Mouse (Mus musculus) MEL (cell line): ENCODE data around the gene Frmd4b. TPM values are rescaled to one million over a fixed set of nuclear protein-coding genes. Genes with fewer than 3 reads are reported as not detected.

Source experiments
- DNase-seq: peaks from one replicate; pipeline ENCODE4 v3.0.0; 2011; ENCODE audit warnings: low read depth, low spot score
- H3K27ac ChIP-seq: 2 replicates; pipeline ENCODE4 v1.5.1; 2012; ENCODE audit warnings: low read depth, mild to moderate bottlenecking, control low read depth, low read length, moderate library complexity; ENCODE audit not compliant: control insufficient read depth
- H3K27me3 ChIP-seq, 2 experiments: fragments of 150-350 bp in 1 of 2; sonication (generic) in 1 of 2; 2 replicates each; pipeline ENCODE4 v1.6.1; 2012; ENCODE audit warnings: low read length in 2 of 2, mild to moderate bottlenecking in 2 of 2, improper control_type of control experiment in 1 of 2, moderate library complexity in 1 of 2; ENCODE audit not compliant: insufficient read depth in 2 of 2, control insufficient read depth in 1 of 2
- H3K36me3 ChIP-seq, 2 experiments: 2 replicates each; pipeline ENCODE4 v1.6.1; 2012 to 2014; ENCODE audit warnings: low read length in 2 of 2, improper control_type of control experiment in 1 of 2, inconsistent platforms in 1 of 2, mild to moderate bottlenecking in 1 of 2; ENCODE audit not compliant: insufficient read depth in 2 of 2, control insufficient read depth in 1 of 2
- H3K4me1 ChIP-seq, 2 experiments: fragments of 150-350 bp in 1 of 2; sonication (generic) in 1 of 2; 2 replicates each; pipeline ENCODE4 v1.6.1; 2012; ENCODE audit warnings: low read length in 2 of 2, improper control_type of control experiment in 1 of 2, mild to moderate bottlenecking in 1 of 2; ENCODE audit not compliant: insufficient read depth in 2 of 2, control insufficient read depth in 1 of 2
- H3K4me3 ChIP-seq, 2 experiments: fragments of 150-350 bp in 1 of 2; sonication (generic) in 1 of 2; 2 replicates each; pipeline ENCODE4 v1.5.1; 2012; ENCODE audit warnings: low read depth in 2 of 2, low read length in 2 of 2, mild to moderate bottlenecking in 2 of 2, moderate library complexity in 2 of 2, control low read depth in 1 of 2, improper control_type of control experiment in 1 of 2; ENCODE audit not compliant: control insufficient read depth in 1 of 2, insufficient read depth in 1 of 2
- H3K79me2 ChIP-seq: 2 replicates; pipeline ENCODE4 v1.6.1; 2012; ENCODE audit warnings: mild to moderate bottlenecking, low read length, moderate library complexity; ENCODE audit not compliant: control insufficient read depth, poor library complexity, insufficient read depth
- H3K9ac ChIP-seq: 2 replicates; pipeline ENCODE4 v1.6.1; 2012; ENCODE audit warnings: low read depth, mild to moderate bottlenecking, control low read depth, low read length, moderate library complexity; ENCODE audit not compliant: control insufficient read depth, poor library complexity, severe bottlenecking
- H3K9me3 ChIP-seq: fragments of 150-350 bp; sonication (generic); replicated peaks from 2 replicates; pipeline ENCODE4 v1.6.1; 2012; ENCODE audit warnings: mild to moderate bottlenecking, low read length, improper control_type of control experiment, moderate library complexity; ENCODE audit not compliant: insufficient read depth
- CHD1 ChIP-seq: IDR thresholded peaks from 2 replicates; pipeline ENCODE4 v1.6.1; 2012; ENCODE audit warnings: low read depth, mild to moderate bottlenecking, inconsistent platforms, low read length, improper control_type of control experiment
- CTCF ChIP-seq, 3 experiments: IDR thresholded peaks in 2 of 3; conservative IDR thresholded peaks in 1 of 3; 2 replicates each; pipeline ENCODE4 v1.5.1; 2011 to 2012; ENCODE audit warnings: low read length in 3 of 3, low read depth in 2 of 3, mild to moderate bottlenecking in 2 of 3, improper control_type of control experiment in 1 of 3, inconsistent platforms in 1 of 3, mixed read lengths in 1 of 3, moderate library complexity in 1 of 3; ENCODE audit not compliant: control insufficient read depth in 1 of 3, insufficient read depth in 1 of 3, poor library complexity in 1 of 3, severe bottlenecking in 1 of 3
- E2F4 ChIP-seq: IDR thresholded peaks from 2 replicates; pipeline ENCODE4 v1.6.1; 2011; ENCODE audit warnings: low read depth, low read length, improper control_type of control experiment, borderline replicate concordance
- EP300 ChIP-seq, 2 experiments: IDR thresholded peaks; 2 replicates each; pipeline ENCODE4 v1.6.1; 2011; ENCODE audit warnings: improper control_type of control experiment in 2 of 2, low read length in 2 of 2, low read depth in 1 of 2, mild to moderate bottlenecking in 1 of 2
- GABPA ChIP-seq: IDR thresholded peaks from 2 replicates; pipeline ENCODE4 v1.6.1; 2012; ENCODE audit warnings: low read depth, mild to moderate bottlenecking, inconsistent platforms, low read length, improper control_type of control experiment, moderate library complexity
- GATA1 ChIP-seq: IDR thresholded peaks from 2 replicates; pipeline ENCODE4 v1.6.1; 2011; ENCODE audit warnings: low read depth, low read length, improper control_type of control experiment
- KAT2A ChIP-seq: conservative IDR thresholded peaks from 2 replicates; pipeline ENCODE4 v1.6.1; 2012; ENCODE audit warnings: low read depth, low read length, improper control_type of control experiment, inconsistent platforms
- MAFK ChIP-seq: IDR thresholded peaks from 2 replicates; pipeline ENCODE4 v1.6.1; 2011; ENCODE audit warnings: low read depth, mild to moderate bottlenecking, low read length, improper control_type of control experiment, borderline replicate concordance
- MAX ChIP-seq: IDR thresholded peaks from 2 replicates; pipeline ENCODE4 v1.6.1; 2011; ENCODE audit warnings: low read length, improper control_type of control experiment
- MXI1 ChIP-seq: IDR thresholded peaks from 2 replicates; pipeline ENCODE4 v1.6.1; 2011; ENCODE audit warnings: mild to moderate bottlenecking, low read depth, low read length, improper control_type of control experiment
- MYB ChIP-seq: IDR thresholded peaks from 2 replicates; pipeline ENCODE4 v1.6.1; 2011; ENCODE audit warnings: mild to moderate bottlenecking, low read depth, low read length, improper control_type of control experiment
- POLR2A ChIP-seq, 2 experiments: IDR thresholded peaks; 2 replicates each; pipeline ENCODE4 v1.6.1; 2011 to 2012; ENCODE audit warnings: low read length in 2 of 2, mild to moderate bottlenecking in 2 of 2, control low read depth in 1 of 2, improper control_type of control experiment in 1 of 2, low read depth in 1 of 2, moderate library complexity in 1 of 2; ENCODE audit not compliant: control insufficient read depth in 1 of 2, insufficient read depth in 1 of 2, poor library complexity in 1 of 2
- POLR2AphosphoS2 ChIP-seq: IDR thresholded peaks from 2 replicates; pipeline ENCODE4 v1.6.1; 2011; ENCODE audit warnings: low read length, improper control_type of control experiment
- RAD21 ChIP-seq: IDR thresholded peaks from 2 replicates; pipeline ENCODE4 v1.6.1; 2011; ENCODE audit warnings: mild to moderate bottlenecking, low read depth, low read length, improper control_type of control experiment
- RCOR1 ChIP-seq: IDR thresholded peaks from 2 replicates; pipeline ENCODE4 v1.6.1; 2012; ENCODE audit warnings: low read depth, mild to moderate bottlenecking, inconsistent platforms, low read length, improper control_type of control experiment
- SIN3A ChIP-seq: IDR thresholded peaks from 2 replicates; pipeline ENCODE4 v1.6.1; 2012; ENCODE audit warnings: low read length, improper control_type of control experiment, inconsistent platforms
- SMC3 ChIP-seq: IDR thresholded peaks from 2 replicates; pipeline ENCODE4 v1.6.1; 2011; ENCODE audit warnings: low read depth, low read length, improper control_type of control experiment
- TBP ChIP-seq: IDR thresholded peaks from 2 replicates; pipeline ENCODE4 v1.8.0; 2011; ENCODE audit warnings: low read depth, low read length, improper control_type of control experiment
- USF1 ChIP-seq: IDR thresholded peaks from 2 replicates; pipeline ENCODE4 v1.6.1; 2014; ENCODE audit warnings: low read depth, mild to moderate bottlenecking, inconsistent platforms, low read length, improper control_type of control experiment, moderate library complexity
- USF2 ChIP-seq, 2 experiments: IDR thresholded peaks; 2 replicates each; pipeline ENCODE4 v1.6.1; 2011 to 2012; ENCODE audit warnings: improper control_type of control experiment in 2 of 2, low read length in 2 of 2, borderline replicate concordance in 1 of 2, inconsistent platforms in 1 of 2, low read depth in 1 of 2, mild to moderate bottlenecking in 1 of 2; ENCODE audit not compliant: insufficient read depth in 1 of 2
- ZNF384 ChIP-seq: IDR thresholded peaks from 2 replicates; pipeline ENCODE4 v1.6.1; 2012; ENCODE audit warnings: low read depth, mild to moderate bottlenecking, inconsistent platforms, low read length, improper control_type of control experiment
- polyA plus RNA-seq, 2 experiments: library from polyadenylated mRNA; stranded (reverse) in 1 of 2; unstranded in 1 of 2; fragments of >175 nt in 1 of 2; fragments of >200 nt in 1 of 2; gene quantifications; 2 replicates each; pipeline versions ENCODE4 v1.2.1 to v1.2.4; 2012; ENCODE audit warnings: low replicate concordance in 2 of 2, low read depth in 1 of 2; ENCODE audit not compliant: insufficient read length in 2 of 2, insufficient read depth in 1 of 2, missing spikeins in 1 of 2
- total RNA-seq: library from RNA; depleted of rRNA; stranded (reverse); fragments of 300-350 nt; gene quantifications from 2 replicates; pipeline ENCODE4 v1.2.3, GENCODE M21; 2012

Frmd4b gene
- total and polyA plus RNA-seq, 3 experiments, result 0.18 TPM; not detected in 2

- Histone ChIP-seq H3K79me2 (no peaks in the 10 kb centered on the region), H3K4me1 (no peaks in the 10 kb centered on the region), H3K36me3 (no peaks in the 10 kb centered on the region), H3K4me3 (no peak overlapping the region), H3K9ac (no peak overlapping the region), H3K9me3 (no peaks in the 10 kb centered on the region), H3K27me3 (no peaks in the 10 kb centered on the region), H3K27ac (no peak overlapping the region)
- DNase-seq, result no peak
- no peak for TF ChIP-seq SIN3A
- no peak for TF ChIP-seq CTCF (IDR thresholded peaks at IDR 0.05 in 2 of 3, conservative IDR thresholded peaks at IDR 0.05 in 1 of 3; ENCODE audit: control insufficient read depth in 1 of 3, insufficient read depth in 1 of 3, low read depth in 2 of 3, low read length in 3 of 3, poor library complexity in 1 of 3, severe bottlenecking in 1 of 3)
- no peak for TF ChIP-seq RAD21
- TF ChIP-seq MXI1, result no peak
- no peak for TF ChIP-seq MAFK
- TF ChIP-seq USF1, result no peak
- no peak for TF ChIP-seq E2F4
Observed at GRCm38 (mm10) chr6:97535763-97536445, 81.4 kb downstream of the Frmd4b start.

- Histone ChIP-seq H3K4me3 (no peak overlapping the region), H3K9me3 (no peaks in the 10 kb centered on the region), H3K27me3 (no peaks in the 10 kb centered on the region; a peak in 2 of 4 replicates), H3K4me1 (no peaks in the 10 kb centered on the region), H3K27ac (no peak overlapping the region), H3K9ac (no peak overlapping the region), H3K36me3 (no peaks in the 10 kb centered on the region), H3K79me2 (no peaks in the 10 kb centered on the region)
- no peak for DNase-seq
- TF ChIP-seq USF2 (IDR thresholded peaks at IDR 0.05; ENCODE audit: borderline replicate concordance in 1 of 2, insufficient read depth in 1 of 2, low read depth in 1 of 2, low read length in 2 of 2) (no peak), POLR2A (IDR thresholded peaks at IDR 0.05; ENCODE audit: control insufficient read depth in 1 of 2, insufficient read depth in 1 of 2, low read depth in 1 of 2, low read length in 2 of 2, poor library complexity in 1 of 2) (no peak), USF1 (no peak), CHD1 (no peak), ZNF384 (no peak), MYB (no peak), GABPA (no peak), POLR2AphosphoS2 (no peak), KAT2A (no peak), MAX (no peak), SMC3 (no peak), MAFK (no peak), TBP (no peak), RAD21 (no peak), EP300 (IDR thresholded peaks at IDR 0.05; ENCODE audit: low read depth in 1 of 2, low read length in 2 of 2) (no peak), RCOR1 (no peak), GATA1 (no peak), CTCF (IDR thresholded peaks at IDR 0.05 in 2 of 3, conservative IDR thresholded peaks at IDR 0.05 in 1 of 3; ENCODE audit: control insufficient read depth in 1 of 3, insufficient read depth in 1 of 3, low read depth in 2 of 3, low read length in 3 of 3, poor library complexity in 1 of 3, severe bottlenecking in 1 of 3) (no peak)
Observed at GRCm38 (mm10) chr6:97531043-97531442, 86.3 kb downstream of the Frmd4b start.
